Mouse (Mus musculus) ES-Bruce4 (cell line): Measurements from ENCODE around the gene Tcf12. TPM values are rescaled to one million over a fixed set of nuclear protein-coding genes. Genes with fewer than 3 reads are reported as not detected.

ENCODE experiments used
- H3K27ac ChIP-seq: 2 replicates; pipeline ENCODE4 v1.5.1; 2012; ENCODE audit warnings: low read length, inconsistent platforms; ENCODE audit not compliant: insufficient read depth
- H3K27me3 ChIP-seq: 2 replicates; pipeline ENCODE4 v1.6.1; 2012; ENCODE audit warnings: mild to moderate bottlenecking, low read length, inconsistent platforms; ENCODE audit not compliant: control insufficient read depth, poor library complexity, insufficient read depth, severe bottlenecking
- H3K36me3 ChIP-seq: 2 replicates; pipeline ENCODE4 v1.6.1; 2012; ENCODE audit warnings: inconsistent platforms, mild to moderate bottlenecking, low read length, moderate library complexity; ENCODE audit not compliant: control insufficient read depth, poor library complexity, insufficient read depth, severe bottlenecking
- H3K4me1 ChIP-seq: one replicate; pipeline ENCODE4 v1.8.1; 2011; ENCODE audit warnings: low read length; ENCODE audit not compliant: control insufficient read depth, insufficient read depth
- H3K4me3 ChIP-seq: 2 replicates; pipeline ENCODE4 v1.5.1; 2011; ENCODE audit warnings: low read depth, mild to moderate bottlenecking, low read length
- H3K9ac ChIP-seq: 2 replicates; pipeline ENCODE4 v1.6.1; 2012; ENCODE audit warnings: low read depth, mild to moderate bottlenecking, inconsistent platforms; ENCODE audit not compliant: poor library complexity, severe bottlenecking
- H3K9me3 ChIP-seq: replicated peaks from 2 replicates; pipeline ENCODE4 v1.6.1; 2012; ENCODE audit warnings: mild to moderate bottlenecking, low read length, inconsistent platforms; ENCODE audit not compliant: control insufficient read depth, poor library complexity, insufficient read depth, severe bottlenecking
- CTCF ChIP-seq: IDR thresholded peaks from one replicate; pipeline ENCODE4 v1.8.1; 2011; ENCODE audit warnings: low read depth, low read length
- EP300 ChIP-seq: IDR thresholded peaks from 2 replicates; pipeline ENCODE4 v1.6.1; 2011; ENCODE audit warnings: low read depth, low read length; ENCODE audit not compliant: insufficient read depth
- POLR2A ChIP-seq: IDR thresholded peaks from one replicate; pipeline ENCODE4 v1.8.1; 2011; ENCODE audit warnings: low read length; ENCODE audit not compliant: insufficient read depth
- polyA plus RNA-seq: library from polyadenylated mRNA; stranded (reverse); fragments of >200 nt; gene quantifications from 2 replicates; pipeline ENCODE4 v1.2.4, GENCODE M21; 2011; ENCODE audit warnings: low read depth; ENCODE audit not compliant: missing spikeins, insufficient read depth, insufficient read length

Gene Tcf12
- polyA plus RNA-seq, 1 experiment = 52.6 TPM

DNA sequence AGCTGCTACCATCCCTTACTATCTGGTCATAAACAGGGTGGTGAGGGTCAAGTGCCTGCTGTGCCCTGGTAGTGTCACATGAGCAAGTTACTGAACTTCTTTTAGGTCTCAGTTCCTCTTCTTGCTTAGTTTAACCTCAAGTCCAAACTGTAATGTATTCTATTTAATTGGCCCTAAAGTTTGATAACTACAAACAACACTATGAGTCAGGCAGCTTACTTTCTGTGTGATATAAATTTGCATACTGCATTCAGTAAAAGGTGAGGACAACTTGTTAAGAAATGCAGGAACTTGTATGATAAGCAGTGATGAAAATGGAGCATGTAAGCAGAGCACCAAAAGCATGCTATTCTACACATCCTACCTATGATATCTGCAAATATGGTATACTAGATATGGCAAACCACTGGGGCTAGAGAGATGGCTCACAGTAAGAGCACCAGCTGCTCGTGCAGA is 159.0 kb downstream of the Tcf12 start:
- TF ChIP-seq POLR2A = no peak
- TF ChIP-seq CTCF = no peak
- no peak for TF ChIP-seq EP300
- Histone ChIP-seq H3K36me3 (no peaks in the 10 kb centered on the region), H3K4me1 (no peaks in the 10 kb centered on the region), H3K27ac (no peak overlapping the region), H3K4me3 (no peak overlapping the region), H3K9ac (no peak overlapping the region), H3K27me3 (no peaks in the 10 kb centered on the region), H3K9me3 (no peaks in the 10 kb centered on the region)

GRCm38 (mm10) chr9:71951926-71952325 is 159.7 kb downstream of the Tcf12 start:
- Histone ChIP-seq H3K36me3 (no peaks in the 10 kb centered on the region), H3K4me1 (no peaks in the 10 kb centered on the region), H3K9ac (no peak overlapping the region), H3K9me3 (no peaks in the 10 kb centered on the region), H3K27ac (no peak overlapping the region), H3K27me3 (no peaks in the 10 kb centered on the region), H3K4me3 (no peak overlapping the region)
- TF ChIP-seq CTCF (no peak), EP300 (no peak), POLR2A (no peak)

- Histone ChIP-seq H3K27me3 (no peaks in the 10 kb centered on the region), H3K36me3 (no peaks in the 10 kb centered on the region), H3K9ac (no peak overlapping the region), H3K27ac (no peak overlapping the region), H3K9me3 (no peaks in the 10 kb centered on the region), H3K4me1 (no peaks in the 10 kb centered on the region), H3K4me3 (no peak overlapping the region)
- TF ChIP-seq CTCF (no peak), POLR2A (no peak), EP300 (no peak)
Measured at GRCm38 (mm10) chr9:71951341-71951740, 160.3 kb downstream of the Tcf12 start.

DNA sequence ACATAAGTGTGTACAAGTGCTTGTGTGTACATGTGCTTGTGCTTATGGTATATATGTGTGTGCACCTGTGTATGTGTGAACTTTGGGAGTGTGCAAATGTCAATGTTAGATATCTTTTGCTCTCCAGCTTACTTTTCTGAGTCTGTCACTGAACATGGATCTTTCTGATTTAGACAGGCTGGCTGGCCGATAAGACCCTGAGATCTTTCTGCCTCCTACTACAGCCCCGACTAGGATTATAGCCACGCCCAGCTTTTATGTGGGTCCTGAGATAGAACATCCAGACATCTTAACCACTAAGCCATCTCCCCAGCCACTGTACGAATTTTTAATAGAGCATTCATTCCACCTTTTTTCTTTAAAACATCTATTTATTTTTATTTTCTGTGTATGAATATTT is 166.9 kb downstream of the Tcf12 start:
- Histone ChIP-seq H3K36me3 (no peaks in the 10 kb centered on the region), H3K9ac (no peak overlapping the region), H3K27ac (no peak overlapping the region), H3K27me3 (no peaks in the 10 kb centered on the region), H3K4me1 (no peaks in the 10 kb centered on the region), H3K9me3 (no peaks in the 10 kb centered on the region), H3K4me3 (no peak overlapping the region)
- TF ChIP-seq CTCF = no peak
- TF ChIP-seq POLR2A = no peak
- no peak for TF ChIP-seq EP300

GRCm38 (mm10) chr9:71942424-71942823 is 169.2 kb downstream of the Tcf12 start:
- Histone ChIP-seq H3K4me3 (no peak overlapping the region), H3K27me3 (no peaks in the 10 kb centered on the region), H3K36me3 (no peaks in the 10 kb centered on the region), H3K27ac (no peak overlapping the region), H3K4me1 (no peaks in the 10 kb centered on the region), H3K9ac (no peak overlapping the region), H3K9me3 (no peaks in the 10 kb centered on the region)
- TF ChIP-seq EP300 (no peak), CTCF (no peak), POLR2A (no peak)

- Histone ChIP-seq H3K4me1 (no peaks in the 10 kb centered on the region), H3K4me3 (no peak overlapping the region), H3K36me3 (no peaks in the 10 kb centered on the region), H3K27me3 (no peaks in the 10 kb centered on the region), H3K9ac (no peak overlapping the region), H3K9me3 (no peaks in the 10 kb centered on the region), H3K27ac (no peak overlapping the region)
- no peak for TF ChIP-seq CTCF
- TF ChIP-seq POLR2A = no peak
- TF ChIP-seq EP300 = no peak
Measured at GRCm38 (mm10) chr9:71940016-71940415, 171.7 kb downstream of the Tcf12 start.
